ENCODE assay signal across 17 mouse cellular contexts in genomic region chr1:159704925-159705324, GRCm38 (mm10).
DNase-seq lines count a peak whose midpoint lies in the region; ATAC-seq lines count a peak whose summit lies in the region.
"Had no signal": no experiment of that assay in that cellular context is flagged by ENCODE, and none has a peak within 500 bp of the region (broad histone marks: within the 10 kb centered on the region; RNA-seq: fewer than 3 reads in every experiment).

No protein-coding gene starts in this region.

- ATAC-seq in frontal cortex, adult (ENCODE audit: low TSS enrichment) = peak; percentile 82; the same call in 1 of the 2 replicates
- ATAC-seq: forebrain, embryonic 15.5 days; Patski had no signal

- no peak for DNase-seq in frontal cortex, postnatal 36 days (ENCODE audit: low spot score in 2 of 2)
- peak; percentile 21 to 34 for DNase-seq in left cerebral cortex, adult 18-20 months (ENCODE audit: low spot score in 2 of 2)
- DNase-seq in left cerebral cortex, postnatal 36 days (ENCODE audit: low spot score in 2 of 2) = no peak
- peak; percentile 46 for DNase-seq in right cerebral cortex, adult 18-20 months
- DNase-seq in right cerebral cortex, postnatal 4 days = no peak
- no peak for DNase-seq in embryo, embryonic 10 days (ENCODE audit: low spot score)
- DNase-seq: adrenal gland, postnatal 10 days; adrenal gland, postnatal 36 days; cerebellum, adult 11 months; cerebellum, adult 9-11 months; embryo, embryonic 11 days; gastrocnemius, adult 2 months; gastrocnemius, postnatal 14 days; heart, adult 11 months had no signal

- intact Hi-C loops in left cerebral cortex, postnatal 36 days (cut with DNase I) = no loop called here

Comparison
In these comparisons a context has a peak if more than half of its experiments do, and no peak if none do; other contexts are left out.
1. DNase-seq: peak in left cerebral cortex, adult 18-20 months (2 of 2) and right cerebral cortex, adult 18-20 months (single experiment); none in frontal cortex, postnatal 36 days (0 of 2), left cerebral cortex, postnatal 36 days (0 of 2), right cerebral cortex, postnatal 4 days (single experiment) and embryo, embryonic 10 days (single experiment).